Mouse (Mus musculus): ENCODE results near the gene Ankrd13b.

DNA sequence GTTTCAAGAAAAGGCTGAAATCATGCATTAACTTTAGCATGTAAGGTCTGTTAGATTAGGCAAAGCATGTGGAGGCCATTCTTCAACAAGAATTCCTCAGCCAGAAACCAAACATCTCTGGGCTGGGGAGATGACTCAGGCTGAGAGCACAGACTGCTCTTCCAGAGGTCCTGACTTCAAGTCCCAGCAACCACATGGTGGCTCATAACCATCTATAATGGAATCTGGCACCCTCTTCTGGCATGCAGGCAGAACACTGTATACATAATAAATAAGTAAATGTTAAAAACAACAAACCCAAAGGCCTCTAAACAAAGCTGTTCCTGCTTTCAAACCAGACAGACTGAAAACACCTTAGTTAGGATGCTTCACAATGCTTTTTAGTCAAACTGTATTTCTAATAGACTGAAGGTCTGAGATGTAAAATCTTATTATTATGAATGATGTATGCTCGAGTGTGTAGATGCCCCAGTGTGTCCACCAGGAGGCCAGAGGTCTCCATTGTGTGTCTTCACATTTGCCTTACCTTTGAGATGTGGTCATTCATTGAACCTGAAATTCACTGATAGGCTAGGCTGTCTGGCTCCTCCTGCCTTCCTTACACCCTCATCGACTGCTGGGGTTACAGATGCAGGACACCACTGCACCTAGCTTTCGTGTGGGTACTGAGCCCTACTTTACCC, 36.5 kb upstream of the Ankrd13b start:
- TF ChIP-seq CTCF (IDR thresholded peaks at IDR 0.05; ENCODE audit: borderline replicate concordance, extremely low read depth, insufficient read depth, insufficient read length) (no peak), POLR2A (IDR thresholded peaks at IDR 0.05; ENCODE audit: borderline replicate concordance, extremely low read depth, insufficient read depth, insufficient read length, poor library complexity, severe bottlenecking) (no peak)
